Mouse (Mus musculus) neural tube, embryonic 10.5 days (tissue): ENCODE data around the gene Vwa8.

Experiments
- DNase-seq: peaks from one replicate; pipeline ENCODE4 v3.0.0-alpha.2; 2017; ENCODE audit warnings: low spot score; ENCODE audit errors: extremely low spot score

The Vwa8 gene

DNA sequence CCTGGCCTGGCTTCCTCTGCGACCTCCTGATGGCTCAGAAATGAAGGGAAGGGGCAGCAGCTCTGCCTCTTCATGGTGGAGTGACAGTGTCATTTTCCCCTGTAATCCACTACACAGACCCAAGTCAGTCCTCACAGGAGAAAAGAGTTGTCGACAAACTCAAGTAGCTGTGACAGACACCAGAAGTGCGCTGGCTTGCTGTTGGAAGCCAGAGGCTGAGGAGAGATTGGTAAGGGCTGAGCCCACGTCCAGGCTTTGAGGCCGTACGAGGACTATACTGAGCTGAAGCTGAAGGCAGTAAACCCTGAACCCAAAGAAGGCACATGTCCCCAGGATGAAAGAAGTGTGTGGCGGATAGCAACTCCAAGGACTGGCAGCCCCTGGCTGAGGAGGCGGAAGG, 376.6 kb downstream of the Vwa8 start:
- DNase-seq: no peak

DNA sequence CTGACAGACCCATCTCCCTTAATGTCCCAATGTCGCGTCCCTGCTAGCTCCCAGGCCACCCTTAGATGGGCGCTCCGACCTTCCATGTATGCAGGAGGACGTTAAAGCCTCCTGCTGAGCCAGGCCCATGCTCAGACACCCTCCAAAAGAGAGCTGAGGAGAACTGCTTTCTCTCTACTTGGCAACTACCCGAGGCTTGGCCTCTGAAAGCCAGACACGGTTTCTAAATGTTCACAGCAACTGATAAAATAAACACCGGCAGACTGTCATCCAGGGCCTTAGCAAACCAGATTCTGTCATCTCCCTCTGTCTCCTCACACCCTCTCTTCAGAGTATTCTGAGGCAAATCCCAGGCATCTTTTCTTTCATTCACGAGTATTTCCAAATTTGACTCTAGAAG, 377.2 kb downstream of the Vwa8 start:
- no peak for DNase-seq

DNA sequence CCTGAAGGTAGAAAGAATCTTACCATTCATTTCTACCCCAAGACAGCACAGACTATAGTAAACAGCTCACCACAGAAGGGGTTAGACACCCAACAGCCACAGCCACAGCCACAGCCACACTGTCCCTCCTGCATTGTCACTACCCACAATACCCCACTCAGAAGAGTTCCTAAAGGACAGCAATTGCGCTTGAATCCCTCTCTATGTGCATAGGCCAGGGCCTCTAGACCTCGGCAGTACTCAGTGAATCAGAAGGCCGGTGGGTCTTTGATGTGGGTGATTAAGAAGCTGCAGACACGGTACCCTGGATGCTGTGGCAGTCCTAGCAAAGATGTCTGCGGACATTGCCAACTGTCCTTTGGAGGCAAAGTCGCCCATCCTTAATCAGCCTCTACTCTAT, 377.9 kb downstream of the Vwa8 start:
- no peak for DNase-seq

- no peak for DNase-seq
These were observed 379.1 kb downstream of the Vwa8 start for GRCm38 (mm10) chr14:79227955-79228354.

DNA sequence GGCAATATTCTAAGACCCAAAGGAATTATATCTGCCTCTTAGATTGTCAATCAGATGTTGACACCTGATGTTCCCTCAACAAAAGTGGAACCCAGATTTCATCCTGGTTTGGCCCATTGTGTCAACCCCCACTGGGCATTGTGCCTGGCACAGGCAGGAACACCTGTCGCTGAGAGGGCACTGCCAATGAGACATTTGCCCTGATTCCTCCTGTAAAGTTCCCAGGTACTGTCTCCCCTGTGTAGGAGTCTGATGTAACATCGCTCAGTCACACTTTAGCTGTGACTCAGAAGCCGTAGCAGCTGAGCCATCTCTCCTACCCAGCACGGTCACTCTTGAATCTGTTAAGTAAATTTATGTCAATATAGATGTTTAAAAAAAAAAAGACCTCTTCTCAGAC, 382.8 kb downstream of the Vwa8 start:
- DNase-seq: no peak

DNA sequence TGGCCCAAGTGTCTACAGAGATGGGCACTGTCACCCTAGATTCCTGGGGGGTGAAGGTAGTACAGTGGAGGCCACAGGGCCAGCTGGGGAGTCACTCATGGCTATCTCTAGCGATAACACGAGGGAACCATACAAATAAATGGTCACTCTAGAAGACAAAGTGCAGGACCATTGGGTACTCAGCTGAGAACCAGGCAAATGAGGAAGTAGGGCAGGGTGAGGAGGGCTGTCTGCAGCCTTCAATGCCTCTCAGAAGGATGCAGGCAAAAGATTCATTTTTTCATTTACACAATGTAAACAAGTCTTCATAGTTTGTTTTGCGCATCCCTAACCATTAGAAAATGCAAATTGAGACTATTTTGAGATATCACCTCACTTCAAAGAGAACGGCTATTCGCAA, 384.8 kb downstream of the Vwa8 start:
- DNase-seq: no peak

DNA sequence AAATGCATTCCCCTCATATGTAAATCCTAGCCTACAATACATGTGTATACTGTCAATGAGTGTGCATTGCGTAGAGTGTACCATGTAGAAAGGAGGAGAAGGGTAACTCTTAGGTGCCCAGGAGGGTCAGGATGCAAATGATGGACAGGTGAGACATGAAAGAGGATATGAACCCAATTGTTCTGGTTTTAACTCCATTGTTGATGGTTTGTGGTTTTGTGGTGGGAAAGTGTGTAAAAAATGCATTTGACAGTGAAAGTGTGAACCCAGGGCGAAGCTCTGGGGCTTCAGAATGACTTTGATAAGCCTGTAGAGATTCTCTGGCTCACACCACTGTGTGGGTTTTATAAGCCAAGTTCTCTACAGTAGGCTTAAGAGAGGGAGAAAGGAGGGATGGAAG, 385.7 kb downstream of the Vwa8 start:
- DNase-seq: no peak

GRCm38 (mm10) chr14:79235157-79235556, 386.3 kb downstream of the Vwa8 start:
- DNase-seq: no peak

DNA sequence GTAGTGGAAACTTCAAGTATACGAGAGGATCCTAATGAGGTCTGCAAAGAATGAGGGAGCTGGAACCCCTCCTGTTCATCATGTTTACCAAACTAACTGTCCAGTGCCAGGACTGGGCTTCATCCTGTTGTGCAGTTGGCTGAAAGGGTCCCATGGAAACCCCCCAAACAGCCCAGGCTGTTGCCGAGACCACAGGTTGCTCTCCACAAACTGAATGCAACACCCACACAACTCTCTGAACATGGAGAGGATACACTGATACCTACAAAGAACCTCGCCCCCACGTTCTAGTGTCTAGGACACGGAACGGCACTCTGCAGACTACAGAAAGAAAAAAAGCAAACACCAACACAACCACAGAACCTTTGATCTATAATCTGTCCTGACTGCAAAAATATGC, 387.4 kb downstream of the Vwa8 start:
- no peak for DNase-seq

GRCm38 (mm10) chr14:79239402-79239801, 390.6 kb downstream of the Vwa8 start:
- no peak for DNase-seq

DNA sequence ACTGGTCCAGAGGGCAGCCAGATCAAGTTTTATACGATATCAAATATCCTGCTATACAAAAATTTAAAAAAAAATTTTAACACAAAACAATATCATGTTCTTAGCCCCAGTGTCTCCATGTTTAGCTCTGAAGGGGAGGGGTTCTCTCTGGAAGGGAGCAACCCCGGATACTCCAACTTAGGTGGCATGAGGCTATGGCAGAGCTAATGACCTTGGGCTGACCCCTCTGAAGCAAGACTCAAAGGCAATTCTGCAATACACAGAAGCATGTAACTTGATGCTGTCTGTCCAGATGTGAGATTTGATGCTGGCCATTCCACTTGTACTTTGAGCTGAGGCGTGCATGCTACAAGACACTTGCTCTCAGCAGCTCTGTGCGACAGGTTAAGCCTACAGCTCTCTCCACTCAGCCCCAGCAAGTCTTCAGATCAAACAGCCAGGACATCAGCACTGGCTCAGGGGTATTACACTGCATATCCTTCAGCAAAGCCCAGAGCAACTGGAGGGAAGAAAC, 392.3 kb downstream of the Vwa8 start:
- DNase-seq: no peak

- no peak for DNase-seq
These were observed 393.0 kb downstream of the Vwa8 start for GRCm38 (mm10) chr14:79241656-79242385.

GRCm38 (mm10) chr14:79242386-79242720, 393.5 kb downstream of the Vwa8 start:
- no peak for DNase-seq

DNA sequence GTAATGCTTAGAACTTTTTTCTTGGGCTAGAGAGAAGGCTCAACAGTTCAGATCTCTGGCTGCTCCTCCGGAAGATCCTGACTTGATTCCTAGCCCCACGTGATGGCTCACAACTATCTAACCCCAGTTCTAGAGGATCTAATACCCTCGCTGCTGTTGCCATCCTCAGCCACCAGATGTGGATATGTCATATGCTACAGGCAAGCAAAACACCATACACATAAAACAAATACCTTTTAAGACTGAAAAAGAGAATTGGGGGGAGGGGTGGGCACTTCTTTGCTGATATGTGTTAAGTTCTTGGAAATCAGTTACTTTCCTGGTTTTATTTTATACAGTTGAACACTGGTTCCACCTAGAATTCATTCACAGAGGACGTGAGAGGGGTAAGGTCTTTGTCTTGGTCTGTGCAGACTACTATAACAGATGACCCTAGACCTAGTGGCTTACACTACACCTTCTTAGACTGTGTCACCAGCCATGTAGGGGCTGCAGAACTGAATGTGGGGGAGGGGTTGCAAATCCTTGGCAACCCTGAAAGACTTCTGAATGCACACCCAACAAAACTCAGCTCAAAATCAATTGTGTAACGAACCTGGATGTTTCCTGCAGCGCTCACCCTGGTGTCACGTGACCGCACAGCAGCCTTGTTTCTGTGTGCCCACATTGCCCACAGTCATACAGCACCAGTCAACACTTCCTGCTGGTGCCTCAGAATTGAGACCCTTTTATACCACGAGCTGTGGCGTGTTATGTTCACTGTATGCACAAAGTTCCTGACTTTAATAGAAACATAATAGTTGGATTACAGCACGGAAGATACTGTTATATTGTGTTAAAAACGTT, 394.4 kb downstream of the Vwa8 start:
- DNase-seq: no peak

DNA sequence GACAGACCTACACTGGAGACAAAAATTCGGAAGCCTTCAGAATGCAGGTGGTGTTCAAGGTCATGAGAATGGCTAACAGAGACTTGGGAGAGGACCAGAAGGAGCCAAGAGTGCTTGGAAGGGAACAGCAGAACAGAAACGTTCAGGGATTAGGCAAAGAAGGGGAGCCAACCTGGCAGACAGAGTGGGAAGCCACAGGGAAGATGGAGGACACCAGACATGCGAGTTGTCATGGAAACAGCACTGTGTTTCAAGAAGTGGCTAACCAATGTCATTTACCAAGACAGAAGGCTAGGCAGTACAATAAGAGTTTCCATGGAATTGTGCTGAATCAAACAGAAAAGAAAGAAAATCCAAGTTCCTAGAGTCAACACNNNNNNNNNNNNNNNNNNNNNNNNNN, 395.7 kb downstream of the Vwa8 start:
- no peak for DNase-seq

GRCm38 (mm10) chr14:79251727-79252285, 403.0 kb downstream of the Vwa8 start:
- DNase-seq: no peak
